Mouse (Mus musculus): ENCODE results near the gene Ninj1.

- TF ChIP-seq E2F4 (IDR thresholded peaks at IDR 0.05; ENCODE audit: insufficient read depth) = no peak
- no peak for TF ChIP-seq TCF3 (IDR thresholded peaks at IDR 0.05; ENCODE audit: insufficient read length, low read depth)
- TF ChIP-seq POLR2A (IDR thresholded peaks at IDR 0.05; ENCODE audit: insufficient read length, low read depth) = no peak
- TF ChIP-seq MYOD1 (IDR thresholded peaks at IDR 0.05; ENCODE audit: control insufficient read depth in 1 of 3, insufficient read length in 2 of 3, low read depth in 2 of 3) = no peak
- no peak for TF ChIP-seq MYOG (IDR thresholded peaks at IDR 0.05; ENCODE audit: control insufficient read depth in 1 of 3, insufficient read depth in 1 of 3, insufficient read length in 2 of 3, low read depth in 2 of 3)
Measured at GRCm38 (mm10) chr13:49172971-49173596, 14.2 kb upstream of the Ninj1 start.
